Mouse (Mus musculus) layer of hippocampus, postnatal 25 days (tissue): ENCODE data around the gene Msi2. TPM values are rescaled to one million over a fixed set of nuclear protein-coding genes. Genes with fewer than 3 reads are reported as not detected.

ENCODE experiments used
- DNase-seq, 2 experiments: peaks; one replicate each; pipeline ENCODE4 v3.0.0; 2022; ENCODE audit warnings: mixed read lengths in 2 of 2, low spot score in 1 of 2; ENCODE audit errors: extremely low spot score in 1 of 2
- microRNA-seq, 2 experiments: library from miRNA; unstranded; fragments of <30 nt; microRNA quantifications; one replicate each; pipeline ENCODE4 v1.2.0; 2021
- total RNA-seq, 2 experiments: library from RNA; stranded (reverse); gene quantifications; 2 replicates each; pipeline ENCODE4 v1.2.3; 2021

The Msi2 gene
- total RNA-seq, 2 experiments from 2014 or later, result 89.4 to 90.0 TPM

DNA sequence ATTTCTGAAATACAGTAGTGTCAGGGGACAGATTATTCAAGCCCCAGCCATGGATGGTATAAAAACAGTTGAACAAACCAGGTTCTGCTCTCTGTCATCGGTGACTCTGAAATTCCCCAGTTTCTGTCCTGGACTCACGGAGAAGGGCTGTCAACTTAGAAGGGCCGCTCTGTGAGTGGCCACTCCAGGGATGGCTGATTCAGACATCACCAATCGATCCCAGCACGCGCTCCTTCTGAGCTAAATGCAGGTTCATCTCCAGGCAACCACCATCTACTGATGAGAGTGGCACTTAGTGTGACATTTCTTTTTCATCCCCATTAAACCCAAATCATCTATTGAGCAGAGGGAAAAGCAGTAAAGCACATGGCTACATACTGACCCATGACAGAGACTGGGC, 416.7 kb downstream of the Msi2 start:
- no peak for DNase-seq

DNA sequence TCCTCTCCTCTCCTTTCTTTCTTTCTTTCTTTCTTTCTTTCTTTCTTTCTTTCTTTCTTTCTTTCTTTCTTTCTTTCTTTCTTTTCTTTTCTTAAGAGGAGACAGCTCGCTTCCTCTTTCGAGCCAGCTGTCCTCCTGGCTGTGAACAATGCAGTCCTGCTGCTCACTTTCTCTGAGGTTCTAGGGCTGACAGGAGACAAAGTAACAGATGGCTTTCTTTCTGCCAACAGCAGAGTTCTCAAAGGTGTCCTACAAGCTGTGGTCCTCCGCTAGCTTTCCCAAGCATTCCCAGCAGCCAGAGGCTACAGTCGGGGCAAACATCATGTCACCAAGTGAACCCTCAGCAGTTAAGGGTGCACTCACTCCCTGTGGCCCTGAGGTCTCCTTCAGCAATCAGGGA, 419.0 kb downstream of the Msi2 start:
- DNase-seq, result no peak

DNA sequence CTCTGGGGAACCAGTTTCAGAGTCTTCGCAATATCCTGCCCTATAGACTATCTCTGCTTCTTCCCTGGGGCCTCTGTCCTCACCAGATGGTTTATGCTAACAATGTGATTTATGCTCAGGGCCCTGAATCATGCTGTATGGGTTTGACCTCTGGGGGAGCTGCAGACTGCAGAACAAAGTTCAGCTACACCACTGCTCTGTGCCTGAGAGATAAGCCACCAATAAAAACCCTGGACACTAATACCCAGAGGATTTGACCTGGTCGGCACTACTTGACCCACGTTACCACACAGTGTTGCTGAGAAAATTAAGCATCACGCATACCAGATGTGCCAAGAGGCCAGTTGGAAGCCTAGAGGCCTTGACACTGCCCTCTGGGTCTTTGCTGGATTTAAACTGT, 420.8 kb downstream of the Msi2 start:
- no peak for DNase-seq

DNA sequence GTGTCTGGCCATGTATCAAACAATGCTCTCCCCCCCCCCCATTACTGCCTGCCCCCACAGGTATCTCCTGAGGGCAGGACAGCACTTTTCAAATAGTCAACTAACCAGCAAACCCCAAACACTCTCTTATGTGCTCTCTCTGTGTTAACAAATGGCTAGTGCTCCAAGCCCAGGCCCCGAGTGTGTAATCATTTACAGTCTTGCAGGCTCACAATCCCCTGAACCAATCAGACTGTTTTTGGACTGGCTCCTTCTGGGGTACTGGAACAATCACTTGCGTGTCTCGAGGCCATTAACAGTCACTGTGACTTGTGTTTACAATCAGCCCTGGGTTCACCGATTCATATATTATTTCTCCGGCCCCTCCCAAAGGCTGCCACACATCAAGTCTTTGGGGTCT, 423.0 kb downstream of the Msi2 start:
- no peak for DNase-seq

DNA sequence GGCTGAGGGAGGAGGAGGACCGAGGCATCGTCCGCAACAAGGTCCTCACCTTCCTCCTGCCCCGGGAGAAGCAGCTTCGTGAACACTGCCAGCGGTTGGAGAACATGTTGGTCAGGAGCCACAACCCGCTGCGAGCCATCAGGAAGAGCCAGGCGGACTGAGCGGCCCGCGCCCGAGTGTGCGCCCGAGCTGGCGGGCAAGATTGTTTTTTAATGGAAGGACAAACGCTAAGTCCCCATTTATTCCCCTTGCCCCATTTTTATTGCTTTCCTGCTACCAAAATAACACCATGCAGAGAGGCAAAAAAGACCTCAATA, 424.0 kb downstream of the Msi2 start:
- no peak for DNase-seq

DNA sequence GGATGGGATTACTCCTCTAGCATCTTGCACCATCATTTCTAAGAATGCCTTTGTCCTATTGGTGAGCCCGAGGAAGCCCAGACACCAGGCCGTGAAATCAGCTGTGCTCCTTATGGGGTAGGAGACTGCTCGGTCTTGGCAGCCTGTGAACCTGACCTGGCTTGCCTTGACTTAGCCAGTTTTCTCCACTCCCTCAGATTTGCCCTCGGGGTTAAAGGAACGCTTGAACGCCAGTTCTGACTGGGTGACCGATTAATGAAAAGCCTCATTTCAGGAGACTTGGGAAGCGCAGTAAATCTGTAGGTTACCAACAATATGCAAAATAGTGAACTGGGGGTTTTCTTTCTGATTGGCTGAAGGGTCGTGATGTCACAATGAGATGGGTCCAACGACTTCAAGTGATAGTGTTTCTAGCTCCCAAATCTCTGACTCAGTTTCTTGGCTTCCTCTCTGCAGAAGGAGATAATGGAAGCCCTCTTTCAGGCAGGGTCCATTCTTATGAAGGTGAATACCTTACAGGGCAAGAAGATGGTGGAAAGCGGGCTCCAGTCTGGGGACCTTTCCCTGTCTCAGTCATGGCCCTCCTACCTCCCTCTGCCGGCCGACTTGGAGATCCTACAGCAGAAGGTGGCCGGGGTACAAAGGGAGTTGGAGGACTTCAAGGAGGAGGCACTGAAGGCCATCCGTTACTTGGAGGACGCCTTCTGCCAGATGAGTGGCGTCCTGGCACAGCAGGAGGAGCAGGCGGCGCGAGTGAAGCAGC, 424.5 kb downstream of the Msi2 start, which contains the start of gene Ccdc182:
Ccdc182 (plus strand) TSS at position 428 of the 763 bp plus-strand sequence.
- no peak for DNase-seq

DNA sequence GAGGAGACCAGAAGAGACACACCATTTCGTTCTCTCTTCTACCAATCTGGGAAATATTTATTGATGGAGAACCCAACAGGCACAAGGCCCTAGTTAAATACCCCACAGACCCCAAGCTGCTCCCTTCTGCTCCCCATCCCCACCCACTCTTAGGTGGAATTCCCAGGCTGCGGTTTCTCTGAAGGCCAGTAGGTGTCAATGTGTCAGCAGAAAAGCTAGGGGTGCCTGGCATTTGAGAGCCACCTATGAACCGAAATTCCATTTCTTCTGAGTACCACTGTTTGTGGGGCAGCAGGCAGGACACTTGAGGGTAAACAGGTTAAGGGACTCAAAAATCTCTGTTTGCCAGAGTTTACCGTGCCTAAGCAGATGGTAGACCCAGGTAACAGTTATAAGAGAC, 426.6 kb downstream of the Msi2 start:
- DNase-seq, result peak in 1 of 2 experiments; percentile 29

DNA sequence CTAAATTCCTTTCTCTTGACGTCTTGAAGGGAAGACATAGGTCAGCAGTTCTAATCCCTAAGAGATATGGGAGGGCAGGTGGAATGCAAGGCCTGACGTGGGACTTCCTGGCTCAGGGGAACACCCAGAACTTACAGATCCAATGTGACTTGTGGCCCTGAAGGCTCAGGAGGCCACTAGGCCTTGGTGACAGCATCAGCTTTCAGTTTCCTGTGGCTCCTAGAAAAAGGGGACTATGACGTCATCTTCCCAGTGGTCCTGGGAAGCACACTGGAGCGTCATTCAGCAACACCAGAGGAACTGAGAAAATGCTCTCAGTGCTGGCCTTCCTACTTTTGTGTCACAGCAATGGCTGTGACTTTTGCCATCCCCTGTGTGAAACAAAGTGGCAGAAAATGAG, 427.1 kb downstream of the Msi2 start:
- DNase-seq, result no peak

Small RNA genes lying within 50 kb of the gene (microRNA-seq; reads per million reads assigned to microRNA genes)
- 0 to 0.37 reads per million in 2 experiments for gene Mir378b

Other genes with a start within 250 kb of the Msi2 start
- 10 to 100 TPM; 39.8 to 42.6 TPM for gene Akap1, start 146.1 kb upstream of the Msi2 start, total RNA-seq
- gene Scpep1, start 237.0 kb upstream of the Msi2 start, total RNA-seq, result 10 to 100 TPM; 13.7 to 15.7 TPM
- gene Elobl, start 248.4 kb upstream of the Msi2 start, total RNA-seq, result not detected